Mouse (Mus musculus) left cerebral cortex, postnatal 4 days (tissue): ENCODE measurements around the gene Vhl. TPM values are rescaled to one million over a fixed set of nuclear protein-coding genes. Genes with fewer than 3 reads are reported as not detected.

Experiments
- DNase-seq: peaks from one replicate; pipeline ENCODE4 v3.0.0-alpha.2; 2022
- intact Hi-C: fragments of 180-260 bp; cut with DNase I; formaldehyde crosslinking; loops from one replicate; pipeline ENCODE4 v1.15.1; 2025
- total RNA-seq, 2 experiments: library from RNA; stranded (reverse); gene quantifications; 2 replicates each; pipeline ENCODE4 v1.2.3; 2021

The Vhl gene
- total RNA-seq, 2 experiments from 2014 or later, result 50.0 to 61.8 TPM

- intact Hi-C loops, result no loop called here
Observed at GRCm38 (mm10) chr6:113623386-113623785, 373 bp upstream of the Vhl start.

GRCm38 (mm10) chr6:113624989-113625770 is 1.4 kb downstream of the Vhl start:
- peak; percentile 27 for DNase-seq
- intact Hi-C loops, result no loop called here

More at GRCm38 (mm10) chr6:113623386-113623785, 373 bp upstream of the Vhl start:
- DNase-seq, result no peak

- no peak for DNase-seq
- intact Hi-C loops, result no loop called here
Observed at GRCm38 (mm10) chr6:113630322-113630721, 6.6 kb downstream of the Vhl start.

- intact Hi-C loops, result no loop called here
- DNase-seq, result no peak
Observed at GRCm38 (mm10) chr6:113632863-113633262, 9.1 kb downstream of the Vhl start.

GRCm38 (mm10) chr6:113638302-113639040 is 14.7 kb downstream of the Vhl start, which contains the start of gene Irak2:
TSS of gene Irak2 (plus strand) at chr6:113638467.
- intact Hi-C loops, result loop anchor here (5.0 kb wide), 1 partner anchor 439 kb away; no protein-coding TSS in a partner anchor
- peak; percentile 95 for DNase-seq

GRCm38 (mm10) chr6:113639201-113639600 is 15.4 kb downstream of the Vhl start:
- intact Hi-C loops, result loop anchor here (5.0 kb wide), 1 partner anchor 438 kb away; no protein-coding TSS in a partner anchor
- no peak for DNase-seq

GRCm38 (mm10) chr6:113642605-113643004 is 18.8 kb downstream of the Vhl start:
- intact Hi-C loops, result loop anchor here (5.0 kb wide), 1 partner anchor 40 kb away; no protein-coding TSS in a partner anchor
- DNase-seq, result no peak

GRCm38 (mm10) chr6:113643021-113643420 is 19.3 kb downstream of the Vhl start:
- no peak for DNase-seq
- intact Hi-C loops, result loop anchor here (5.0 kb wide), 1 partner anchor 39 kb away; no protein-coding TSS in a partner anchor

GRCm38 (mm10) chr6:113643967-113644366 is 20.2 kb downstream of the Vhl start:
- intact Hi-C loops, result loop anchor here (5.0 kb wide), 1 partner anchor 38 kb away; no protein-coding TSS in a partner anchor
- DNase-seq, result no peak

- intact Hi-C loops, result loop anchor here (5.0 kb wide), 1 partner anchor 37 kb away; no protein-coding TSS in a partner anchor
Observed at GRCm38 (mm10) chr6:113644808-113645207, 21.0 kb downstream of the Vhl start.

GRCm38 (mm10) chr6:113649346-113650196 is 25.8 kb downstream of the Vhl start:
- no peak for DNase-seq
- intact Hi-C loops, result no loop called here

More at GRCm38 (mm10) chr6:113644808-113645207, 21.0 kb downstream of the Vhl start:
- DNase-seq, result no peak

GRCm38 (mm10) chr6:113650197-113650640 is 26.5 kb downstream of the Vhl start:
- no peak for DNase-seq
- intact Hi-C loops, result no loop called here

- intact Hi-C loops, result no loop called here
- no peak for DNase-seq
Observed at GRCm38 (mm10) chr6:113651626-113652025, 27.9 kb downstream of the Vhl start.

GRCm38 (mm10) chr6:113653551-113653950 is 29.8 kb downstream of the Vhl start:
- intact Hi-C loops, result no loop called here
- no peak for DNase-seq

GRCm38 (mm10) chr6:113654102-113654501 is 30.3 kb downstream of the Vhl start:
- intact Hi-C loops, result no loop called here
- DNase-seq, result no peak

- no peak for DNase-seq
- intact Hi-C loops, result no loop called here
Observed at GRCm38 (mm10) chr6:113654753-113655397, 31.1 kb downstream of the Vhl start.

- intact Hi-C loops, result no loop called here
- no peak for DNase-seq
Observed at GRCm38 (mm10) chr6:113655475-113655874, 31.7 kb downstream of the Vhl start.

GRCm38 (mm10) chr6:113656847-113657246 is 33.1 kb downstream of the Vhl start:
- intact Hi-C loops, result no loop called here
- no peak for DNase-seq

- DNase-seq, result no peak
- intact Hi-C loops, result no loop called here
Observed at GRCm38 (mm10) chr6:113658226-113658625, 34.5 kb downstream of the Vhl start.
